Mouse (Mus musculus) left cerebral cortex, postnatal 10 days (tissue): ENCODE measurements around the gene Pspn. TPM values are rescaled to one million over a fixed set of nuclear protein-coding genes. Genes with fewer than 3 reads are reported as not detected.

Source experiments
- DNase-seq, 2 experiments: peaks; one replicate each; pipeline ENCODE4 v3.0.0; 2021 to 2022; ENCODE audit warnings: low spot score in 2 of 2, mixed read lengths in 1 of 2; ENCODE audit errors: extremely low spot score in 1 of 2
- intact Hi-C: fragments of 180-260 bp; cut with DNase I; formaldehyde crosslinking; loops from one replicate; pipeline ENCODE4 v1.15.1; 2025
- total RNA-seq, 2 experiments: library from RNA; stranded (reverse); gene quantifications; 2 replicates each; pipeline ENCODE4 v1.2.3; 2021

Gene Pspn
- total RNA-seq: not detected

GRCm38 (mm10) chr17:56999968-57000609 lies at the start of gene Pspn:
TSS of gene Pspn (minus strand) at chr17:57000018.
- no peak for DNase-seq
- intact Hi-C loops: loop anchor here (5.0 to 10.0 kb wide), 3 partner anchors 167 to 335 kb away; no protein-coding TSS in a partner anchor

DNA sequence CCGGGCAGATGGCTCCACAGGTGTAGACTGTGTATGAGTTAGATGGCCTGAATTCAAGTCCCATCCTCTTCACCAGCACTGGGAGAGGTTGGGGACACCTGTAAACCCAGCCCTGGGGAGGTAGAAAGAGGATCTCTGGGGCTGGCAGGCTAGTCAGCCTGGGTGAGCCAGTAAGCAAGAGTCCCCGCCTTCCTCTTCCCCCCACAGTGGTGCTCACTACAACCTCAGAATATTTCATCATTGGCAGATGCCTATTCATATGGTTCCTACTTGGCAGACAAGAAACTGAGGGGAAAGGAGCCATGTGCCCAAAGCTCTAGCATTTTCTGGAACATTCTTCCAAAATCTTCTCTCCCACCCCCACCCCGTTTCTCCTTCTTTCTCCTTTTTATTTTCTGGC lies 49.0 kb upstream of the Pspn start:
- no peak for DNase-seq
- intact Hi-C loops: no loop called here

- peak in 1 of 2 experiments; percentile 74 for DNase-seq
Measured at GRCm38 (mm10) chr17:57047406-57047805, 47.6 kb upstream of the Pspn start.

DNA sequence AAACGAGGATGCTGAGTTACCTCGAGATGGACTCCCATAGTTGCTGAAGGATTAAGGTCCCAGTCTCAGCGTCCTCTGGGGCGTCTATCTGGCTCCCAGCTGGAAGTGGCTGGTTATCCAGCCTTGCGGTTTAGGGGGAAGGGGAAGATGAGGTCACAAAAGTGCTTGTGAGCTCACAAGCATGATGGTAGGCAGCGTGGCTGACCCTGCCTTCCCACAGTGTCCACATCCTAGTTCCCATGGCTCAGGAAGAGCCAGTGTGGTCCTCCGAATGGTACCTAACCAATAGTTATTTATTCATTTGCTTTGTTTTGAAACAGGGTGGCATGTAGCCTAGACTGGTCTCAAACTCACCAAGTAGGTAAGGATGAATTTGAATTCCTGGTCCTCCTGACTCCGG lies 41.7 kb upstream of the Pspn start, which contains the start of gene Slc25a41:
Gene Slc25a41 (minus strand): TSS at position 101 of the 400 bp plus-strand sequence.
- intact Hi-C loops: no loop called here
- DNase-seq: no peak

More at GRCm38 (mm10) chr17:57047406-57047805, 47.6 kb upstream of the Pspn start:
- intact Hi-C loops: no loop called here

GRCm38 (mm10) chr17:57038978-57039377 lies 39.2 kb upstream of the Pspn start:
- no peak for DNase-seq
- intact Hi-C loops: no loop called here

DNA sequence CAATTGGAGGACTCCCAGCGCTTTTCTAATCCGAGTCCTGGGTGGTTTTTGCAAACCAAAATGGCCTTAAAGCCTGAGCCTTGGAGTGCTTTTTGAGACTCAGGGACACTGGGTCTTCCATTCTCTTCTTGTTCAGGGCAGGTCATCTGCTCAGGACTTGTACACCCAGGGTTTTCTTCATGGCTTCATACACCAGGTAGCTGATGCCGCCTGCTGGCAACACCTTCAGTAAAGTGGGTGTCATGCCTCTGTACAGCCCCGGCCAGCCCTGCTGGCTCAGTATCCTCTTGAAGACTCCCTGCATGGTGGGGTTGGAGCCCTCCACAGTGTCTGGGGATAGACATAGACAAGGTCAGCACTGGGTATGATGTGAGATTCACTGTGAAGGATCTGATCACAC lies 33.0 kb upstream of the Pspn start:
- no peak for DNase-seq
- intact Hi-C loops: no loop called here

DNA sequence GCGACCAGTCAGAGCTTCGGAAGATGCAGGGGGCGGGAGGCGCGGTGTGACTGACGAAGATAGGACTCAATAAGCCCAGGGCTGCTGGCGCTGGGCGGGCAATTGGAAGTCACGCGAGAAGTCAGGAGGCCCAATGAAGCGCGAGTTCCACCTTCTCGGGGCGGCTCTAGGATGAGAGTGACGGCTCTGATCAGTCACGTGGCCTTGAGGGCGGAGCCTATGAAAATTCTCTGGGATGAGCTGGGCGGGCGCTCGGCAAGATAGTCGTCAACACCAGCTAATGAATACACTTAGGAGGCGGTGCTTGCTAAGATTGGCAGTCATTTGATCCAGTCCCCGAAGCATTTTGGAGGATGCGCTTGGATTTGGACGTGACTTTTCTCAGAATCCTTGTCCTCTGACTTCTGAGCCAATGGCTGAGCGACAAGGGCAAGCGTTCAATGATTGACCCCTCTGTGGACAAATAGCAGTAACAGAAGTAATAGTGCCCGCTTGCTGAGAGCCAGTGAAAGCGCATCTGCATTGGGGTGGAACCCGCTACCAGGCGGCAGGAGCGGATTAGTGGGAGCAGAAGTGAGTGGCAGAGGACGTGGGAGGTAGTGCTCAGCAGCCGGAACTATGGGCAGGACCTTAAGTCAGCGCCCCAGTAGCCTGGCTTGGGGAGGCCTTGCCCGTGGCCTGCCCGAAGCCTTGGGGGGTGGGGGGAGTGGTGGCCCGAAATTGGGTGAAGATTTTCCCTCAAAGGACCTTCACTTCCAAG lies 32.0 kb upstream of the Pspn start:
- peak; percentile 100 for DNase-seq
- intact Hi-C loops: no loop called here

DNA sequence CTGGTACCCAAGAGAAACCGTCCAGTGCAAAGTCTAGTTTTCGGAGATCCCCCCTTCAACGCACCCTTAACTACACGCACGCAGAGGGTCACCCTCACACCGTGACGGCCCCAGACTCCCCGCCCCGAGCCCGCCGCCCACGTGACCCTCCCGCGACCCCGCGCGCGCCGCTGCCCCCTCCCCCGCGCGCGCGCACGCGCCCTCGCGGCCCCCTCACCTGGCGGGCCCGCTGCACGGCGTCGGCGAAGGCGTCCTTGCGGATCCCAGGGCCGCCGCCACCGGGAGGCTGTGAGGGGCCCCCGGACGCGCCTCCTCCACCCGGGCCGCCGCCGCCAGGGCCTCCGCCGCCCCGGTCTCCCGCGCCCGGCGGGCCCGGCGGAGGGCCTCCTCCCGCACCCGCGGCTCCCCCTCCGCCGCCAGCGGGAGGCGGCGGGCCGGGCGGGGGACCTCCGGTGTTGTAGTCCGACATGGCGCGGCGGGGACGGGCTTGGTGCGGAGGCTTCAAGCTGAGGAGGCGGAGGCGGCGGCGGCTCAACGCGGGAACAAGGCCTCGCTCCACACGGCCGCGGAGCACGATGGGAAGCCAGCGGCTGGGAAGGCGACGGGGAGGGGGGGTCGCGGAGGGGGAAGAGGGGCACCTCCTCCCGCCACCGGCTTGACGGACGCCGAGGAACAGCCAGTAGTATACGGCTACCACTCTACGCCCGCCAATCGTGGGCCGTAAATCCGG lies 31.3 kb upstream of the Pspn start, which contains the start of gene Khsrp:
Gene Khsrp (minus strand): TSS at position 592 of the 730 bp plus-strand sequence.
- peak in 1 of 2 experiments; percentile 80 for DNase-seq
- intact Hi-C loops: no loop called here

DNA sequence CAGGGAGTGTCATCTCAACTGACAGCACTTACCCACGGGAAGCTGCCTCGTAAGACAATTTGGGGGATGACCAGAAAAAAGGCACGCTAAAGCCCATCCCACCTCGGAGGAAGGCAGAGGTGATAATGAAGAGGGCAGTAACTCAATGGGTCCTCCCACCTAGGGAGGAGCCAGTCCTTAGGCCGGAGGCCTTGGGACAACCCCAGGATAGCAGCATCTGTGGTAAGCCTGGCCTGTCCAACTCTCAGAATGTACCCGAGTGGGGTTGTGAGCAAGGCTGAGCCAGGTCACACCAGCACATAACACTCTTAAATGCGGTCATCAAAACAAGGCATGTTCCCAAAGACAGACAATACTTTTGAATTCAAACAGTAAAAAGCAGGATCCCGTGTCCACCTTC lies 29.9 kb upstream of the Pspn start:
- intact Hi-C loops: no loop called here

DNA sequence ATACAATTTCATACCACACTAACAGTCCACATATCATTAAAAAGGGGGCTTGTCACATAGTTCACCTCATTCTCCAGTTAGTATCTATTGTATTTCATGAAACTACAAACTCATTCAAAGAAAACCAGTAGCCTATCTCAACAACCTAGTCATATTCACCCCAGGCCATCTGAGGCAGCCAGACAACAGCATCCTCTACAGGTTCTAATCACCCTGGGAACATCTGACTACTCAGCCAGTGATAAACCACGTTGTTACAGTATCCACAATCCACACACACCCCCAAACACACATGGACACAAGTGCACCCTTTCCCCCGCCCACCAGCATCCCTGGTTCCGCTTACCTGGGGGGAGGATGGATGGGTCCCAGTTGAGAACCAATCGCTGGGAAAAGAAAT lies 27.7 kb upstream of the Pspn start:
- intact Hi-C loops: no loop called here
- DNase-seq: no peak

More for the DNA sequence above, 29.9 kb upstream of the Pspn start:
- peak in 1 of 2 experiments; percentile 24 for DNase-seq

DNA sequence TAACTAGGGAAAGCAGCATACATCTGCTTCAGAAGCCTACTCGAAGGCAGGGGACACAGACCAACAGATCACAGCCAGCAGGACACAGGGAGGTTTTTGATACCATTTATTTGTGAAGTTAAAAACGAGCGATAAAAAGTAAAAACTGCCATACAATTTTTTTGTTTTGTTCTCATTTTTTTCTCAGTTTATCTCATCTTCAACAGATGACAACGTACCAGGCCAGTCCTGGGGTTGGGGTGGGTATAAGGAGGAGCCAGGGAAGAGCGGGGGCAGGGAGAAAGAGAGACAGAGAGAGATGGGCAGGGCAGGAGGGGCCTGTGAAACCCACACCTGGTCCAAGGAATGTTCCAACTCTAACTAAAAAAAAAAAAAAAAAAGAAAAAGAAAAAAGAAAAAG lies 21.1 kb upstream of the Pspn start:
- DNase-seq: no peak
- intact Hi-C loops: no loop called here

GRCm38 (mm10) chr17:57019693-57020092 lies 19.9 kb upstream of the Pspn start:
- intact Hi-C loops: no loop called here
- DNase-seq: no peak

GRCm38 (mm10) chr17:57012245-57012795 lies 12.5 kb upstream of the Pspn start:
- intact Hi-C loops: no loop called here
- DNase-seq: no peak

GRCm38 (mm10) chr17:57011236-57012141 lies 11.7 kb upstream of the Pspn start, which contains the start of the genes Gtf2f1 and Gm17949:
TSS of gene Gtf2f1 (minus strand) at chr17:57011288.
TSS of gene Gm17949 (plus strand) at chr17:57011469.
- peak; percentile 95 to 96 for DNase-seq
- intact Hi-C loops: no loop called here

GRCm38 (mm10) chr17:57010911-57011235 lies 11.1 kb upstream of the Pspn start:
- DNase-seq: no peak
- intact Hi-C loops: no loop called here

DNA sequence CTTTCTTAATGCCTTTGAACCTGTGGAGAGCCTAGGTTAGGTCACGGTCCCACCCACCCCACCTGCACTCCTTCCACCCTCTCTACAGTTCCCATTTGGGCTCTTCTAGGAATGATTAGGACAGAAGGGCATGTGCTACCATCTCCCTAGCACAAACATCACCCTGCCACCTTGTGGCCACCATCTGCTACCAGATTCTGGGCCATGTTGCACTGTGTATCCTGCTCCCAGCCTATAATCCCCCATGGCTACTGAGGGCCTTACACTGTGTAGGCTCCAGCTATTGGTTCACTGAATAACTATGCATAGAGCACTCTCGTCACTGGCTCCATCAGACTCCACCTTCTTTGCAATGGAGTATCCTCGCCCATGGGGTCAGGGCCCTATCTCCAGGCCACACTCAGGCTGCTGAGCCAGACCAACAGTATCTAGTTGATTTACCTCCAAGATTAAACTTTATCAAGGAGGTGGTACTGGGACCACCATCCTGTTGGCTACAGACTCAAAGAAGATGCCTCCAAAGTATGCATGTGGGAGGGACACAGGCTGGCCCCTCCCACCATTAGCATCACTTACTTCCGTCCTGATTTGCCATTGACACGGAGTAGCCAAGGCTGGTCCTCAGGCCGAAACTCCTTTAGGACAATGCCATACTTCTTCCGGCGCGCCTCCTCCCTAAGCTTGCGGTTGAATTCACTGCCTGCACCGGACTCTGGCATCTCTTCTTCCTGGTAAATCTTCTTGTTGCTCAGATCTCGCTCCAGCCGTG lies 7.5 kb upstream of the Pspn start:
- intact Hi-C loops: no loop called here

DNA sequence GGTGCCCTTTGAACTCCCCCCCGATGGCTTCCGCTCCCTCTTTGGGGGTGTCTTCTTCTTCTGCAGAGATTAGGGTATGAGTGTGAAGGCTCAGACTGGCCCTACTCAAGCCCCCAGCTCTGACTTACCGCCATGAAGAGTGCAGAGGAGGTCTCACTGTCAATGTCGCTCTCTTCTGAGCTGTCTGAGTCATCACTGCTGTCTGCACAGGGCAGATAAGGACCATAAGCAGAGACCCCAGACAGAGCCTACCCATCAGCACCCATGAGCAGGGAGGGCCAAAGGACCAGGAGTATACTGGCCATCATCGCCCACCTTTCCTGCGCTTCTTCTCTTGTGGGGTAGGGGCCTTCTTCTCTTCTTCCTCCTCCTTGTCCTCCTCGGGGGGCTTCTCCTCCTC lies 4.2 kb upstream of the Pspn start:
- intact Hi-C loops: no loop called here
- no peak for DNase-seq

More for the DNA sequence above, 7.5 kb upstream of the Pspn start:
- DNase-seq: no peak

- intact Hi-C loops: no loop called here
- no peak for DNase-seq
Measured at GRCm38 (mm10) chr17:57001228-57001627, 1.4 kb upstream of the Pspn start.
